Mouse (Mus musculus) heart, postnatal 4 days (tissue): ENCODE measurements around the gene Phactr2. TPM values are rescaled to one million over a fixed set of nuclear protein-coding genes. Genes with fewer than 3 reads are reported as not detected.

Experiments
- DNase-seq: peaks from one replicate; pipeline ENCODE4 v3.0.0; 2021
- total RNA-seq, 2 experiments: library from RNA; stranded (reverse); gene quantifications; 2 replicates each; pipeline ENCODE4 v1.2.3; 2021

Gene Phactr2
- total RNA-seq, 2 experiments from 2014 or later: 78.3 to 79.5 TPM

DNA sequence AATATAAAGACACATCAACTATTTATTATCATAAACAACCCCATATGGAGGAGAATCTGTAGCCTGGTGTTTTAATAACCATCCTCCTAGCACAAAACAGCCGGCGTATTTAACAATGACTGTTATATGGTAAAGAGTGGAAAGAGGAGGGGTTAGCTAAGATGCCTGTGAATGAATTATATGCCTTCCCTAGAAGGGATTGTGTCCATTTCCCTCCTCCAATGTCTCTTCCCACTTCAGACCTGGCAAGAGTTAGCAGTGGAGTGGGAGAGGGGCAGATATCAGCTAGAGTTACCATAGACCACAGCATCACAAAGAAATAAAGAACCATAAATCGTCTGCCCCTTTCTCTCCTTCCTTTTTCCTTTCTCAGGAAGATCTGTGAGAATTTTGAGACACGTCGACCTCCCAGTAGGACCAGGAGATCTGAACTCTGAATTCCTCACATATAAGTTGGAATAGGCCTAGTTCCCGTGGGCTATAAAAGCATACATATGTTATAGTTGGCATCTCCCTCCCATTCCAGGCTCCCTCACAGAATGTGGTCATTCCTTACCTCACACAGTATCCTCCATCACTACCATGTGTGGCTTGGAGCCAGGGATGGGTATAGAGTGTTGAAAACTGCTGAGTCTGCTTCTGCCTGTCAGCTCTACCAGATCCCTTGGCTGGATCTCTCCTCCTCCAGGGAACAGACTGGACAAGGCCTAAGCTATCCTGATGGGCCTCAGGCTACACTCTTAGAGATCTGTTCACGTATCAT is 25.7 kb downstream of the Phactr2 start:
- no peak for DNase-seq

DNA sequence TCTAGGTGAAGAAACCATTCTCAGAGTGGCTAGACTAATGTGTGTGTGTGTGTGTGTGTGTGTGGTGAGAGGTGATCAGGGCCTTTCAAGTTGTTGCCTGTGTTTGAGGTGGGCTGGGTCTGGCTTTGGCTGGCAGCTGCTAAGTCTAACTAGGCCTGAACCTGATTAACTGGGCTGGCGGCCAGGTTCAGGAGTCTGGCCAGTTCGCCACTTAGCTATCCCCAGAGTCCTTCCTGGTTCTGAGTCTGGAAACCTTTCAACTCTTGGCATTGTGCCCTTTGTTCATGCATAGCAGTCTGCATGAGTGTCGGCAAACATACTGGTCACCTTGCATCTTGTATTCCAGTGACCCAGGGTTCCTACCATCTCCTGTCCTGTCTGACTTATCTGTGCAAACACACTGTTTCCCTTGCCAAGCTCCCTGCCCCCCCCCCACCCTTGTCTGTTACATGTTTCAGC is 27.4 kb downstream of the Phactr2 start:
- DNase-seq: peak; percentile 93

DNA sequence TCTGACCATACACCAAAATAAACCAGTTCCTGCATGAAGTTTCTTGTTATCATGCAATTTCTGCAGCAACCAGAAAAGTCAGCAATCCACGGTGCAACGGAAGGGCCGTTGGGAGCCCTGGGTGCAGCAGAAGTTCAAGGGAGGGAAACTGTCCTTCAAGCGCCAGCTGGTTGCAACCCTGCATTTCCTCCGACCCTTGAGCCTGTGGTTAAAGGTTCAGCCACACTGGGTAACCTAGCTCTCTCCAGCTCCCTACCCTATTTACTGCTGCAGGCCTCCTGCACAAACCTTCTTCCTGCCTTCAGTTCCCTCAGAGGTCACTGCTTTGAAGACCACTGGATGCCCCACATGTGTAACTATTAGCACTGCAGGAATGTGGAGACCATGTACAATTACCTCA is 30.0 kb downstream of the Phactr2 start:
- no peak for DNase-seq

DNA sequence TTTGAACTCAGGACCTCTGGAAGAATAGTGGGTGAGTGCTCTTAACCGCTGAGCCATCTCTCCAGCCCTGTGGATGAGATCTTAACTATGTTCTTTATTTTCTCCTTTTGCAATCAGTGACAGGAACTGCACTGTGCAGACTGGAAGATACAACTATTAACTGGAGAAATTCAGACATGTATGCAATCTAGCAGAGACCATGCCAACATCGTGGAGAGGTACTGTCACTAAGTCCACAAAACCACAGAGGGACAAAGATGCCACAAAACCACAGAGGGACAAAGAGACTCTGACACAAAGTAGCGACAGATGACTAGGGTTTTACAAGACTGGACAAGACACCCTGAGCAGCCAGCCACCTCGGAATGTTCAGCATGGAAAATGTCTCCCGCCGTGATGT is 30.6 kb downstream of the Phactr2 start:
- DNase-seq: no peak

DNA sequence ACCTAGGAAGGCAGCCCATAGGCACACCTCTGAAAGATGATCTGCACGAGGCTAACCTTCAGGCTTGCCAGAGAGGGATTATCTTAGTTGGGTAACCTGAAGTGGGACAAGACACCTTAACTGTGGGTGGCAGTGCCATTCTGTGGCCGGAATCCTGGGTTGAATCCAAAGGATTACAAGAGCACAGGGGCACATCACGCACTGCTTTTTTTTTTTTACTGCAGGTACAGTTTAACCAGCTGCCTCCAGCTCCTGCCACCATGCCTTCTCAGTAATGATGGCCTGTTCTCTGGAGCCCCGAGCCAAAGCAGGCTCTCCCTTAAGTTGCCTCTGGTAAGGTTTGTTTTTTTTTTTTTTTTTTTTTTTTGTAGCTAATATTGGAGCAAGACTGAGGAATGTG is 33.9 kb downstream of the Phactr2 start:
- DNase-seq: no peak

DNA sequence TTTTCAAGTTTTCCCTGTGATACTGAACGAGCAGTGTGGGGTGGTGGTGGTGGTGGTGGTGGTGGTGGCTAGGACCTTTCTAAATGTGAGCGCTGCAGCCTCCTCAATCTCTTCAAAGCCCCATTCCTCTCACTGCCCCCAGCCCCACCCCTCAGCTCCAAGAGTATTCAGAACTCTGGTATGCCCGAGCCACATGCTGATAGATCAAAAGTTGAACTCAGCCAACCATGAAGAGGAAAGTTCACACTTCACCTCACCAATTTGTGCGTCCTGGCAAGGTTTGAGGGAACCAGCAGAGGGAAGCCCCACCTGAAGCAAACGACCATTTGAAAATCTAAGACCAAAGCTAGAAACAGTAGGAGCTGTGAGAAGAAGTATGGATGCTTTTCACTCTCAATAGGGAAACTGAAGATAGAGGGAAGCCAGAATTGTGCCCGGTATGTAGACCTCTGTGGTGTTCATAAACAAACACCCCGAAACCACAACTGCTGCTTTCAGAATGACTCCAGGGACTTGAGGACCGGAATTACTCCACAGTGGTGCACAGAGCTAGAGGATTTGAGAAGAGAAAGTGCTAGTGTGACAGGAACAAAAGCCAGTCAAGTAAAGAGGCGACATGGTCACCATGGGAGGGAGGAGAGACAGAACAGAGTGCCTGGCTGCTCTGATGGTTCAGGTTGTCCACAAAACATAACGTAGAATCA is 35.9 kb downstream of the Phactr2 start:
- DNase-seq: no peak

DNA sequence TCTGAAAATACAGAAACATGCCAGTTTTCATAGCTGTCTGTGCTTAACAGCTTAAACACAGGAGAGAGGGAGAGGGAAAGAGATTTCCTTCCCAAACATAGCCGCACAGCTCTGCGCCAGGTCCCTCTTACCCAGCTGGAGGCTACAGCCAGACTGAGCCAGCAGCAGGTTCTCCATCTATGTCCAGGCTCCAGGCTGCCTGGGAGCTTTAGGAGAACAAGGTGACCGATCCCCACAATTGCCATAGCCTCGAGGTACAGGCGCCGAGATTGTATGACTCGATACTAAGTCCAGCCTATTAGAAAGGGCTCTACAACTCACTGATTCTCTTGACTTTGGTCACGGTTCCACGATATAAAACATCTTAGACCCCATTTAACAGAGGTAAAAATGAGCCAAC is 37.2 kb downstream of the Phactr2 start:
- no peak for DNase-seq

DNA sequence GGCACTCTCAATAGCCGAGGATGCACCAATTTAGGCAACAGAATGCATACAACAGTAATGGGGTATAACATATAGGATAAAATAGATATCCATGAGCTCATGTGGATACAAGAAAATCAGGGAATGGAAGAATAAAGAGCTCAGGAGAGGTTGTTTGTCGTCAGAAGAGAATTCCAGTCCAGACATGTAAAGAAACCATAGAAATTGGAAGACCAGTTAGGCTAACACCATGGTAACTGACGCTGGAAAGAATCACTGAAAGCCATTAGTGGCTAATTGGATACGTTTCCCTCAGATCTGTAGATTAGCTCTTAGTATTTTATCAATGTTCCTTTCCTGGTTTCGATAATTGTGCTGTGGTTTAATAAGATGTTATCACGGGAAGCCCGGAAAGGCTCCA is 41.2 kb downstream of the Phactr2 start:
- DNase-seq: no peak

DNA sequence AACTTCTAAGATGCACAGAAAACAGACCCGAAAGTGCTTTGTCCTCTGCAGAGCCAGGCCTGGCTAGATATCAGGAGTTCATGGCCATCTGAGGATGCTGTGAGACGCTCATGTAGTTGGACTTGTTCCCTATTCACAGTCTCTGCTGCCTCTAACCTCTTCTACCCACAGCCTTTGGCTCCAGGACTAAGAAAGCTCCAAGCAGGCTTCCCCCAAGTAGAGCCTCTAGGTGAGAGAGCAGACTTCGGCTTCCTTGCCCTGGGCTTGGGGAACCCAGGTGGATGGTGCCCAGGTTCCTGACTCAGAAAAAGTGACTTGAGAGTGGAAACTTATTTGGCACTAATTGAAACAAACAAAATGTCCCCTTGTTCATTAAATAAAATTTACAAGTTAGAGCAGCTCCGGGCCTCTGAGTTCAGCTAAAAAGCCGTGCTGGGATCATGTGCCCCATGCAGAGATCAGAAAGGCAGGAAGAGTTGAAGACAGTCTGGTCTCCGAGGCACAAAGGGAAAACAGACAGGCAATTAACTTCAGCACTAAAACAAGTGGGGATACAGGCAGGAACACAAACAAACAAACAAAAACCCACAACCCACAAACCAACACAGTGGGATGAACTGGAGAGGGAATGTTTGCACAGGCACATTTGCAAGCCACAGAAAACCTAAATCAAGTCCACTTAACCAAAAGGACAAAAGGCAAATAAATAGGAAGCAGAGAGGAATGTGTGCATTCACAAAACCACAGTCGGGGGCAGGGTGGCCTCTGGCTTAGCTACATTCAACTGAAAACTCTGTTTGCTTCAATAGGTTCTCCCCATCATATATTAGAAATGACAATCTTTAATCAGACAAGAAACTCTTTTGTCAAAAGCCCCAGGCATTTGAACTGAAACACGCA is 42.3 kb downstream of the Phactr2 start:
- no peak for DNase-seq

DNA sequence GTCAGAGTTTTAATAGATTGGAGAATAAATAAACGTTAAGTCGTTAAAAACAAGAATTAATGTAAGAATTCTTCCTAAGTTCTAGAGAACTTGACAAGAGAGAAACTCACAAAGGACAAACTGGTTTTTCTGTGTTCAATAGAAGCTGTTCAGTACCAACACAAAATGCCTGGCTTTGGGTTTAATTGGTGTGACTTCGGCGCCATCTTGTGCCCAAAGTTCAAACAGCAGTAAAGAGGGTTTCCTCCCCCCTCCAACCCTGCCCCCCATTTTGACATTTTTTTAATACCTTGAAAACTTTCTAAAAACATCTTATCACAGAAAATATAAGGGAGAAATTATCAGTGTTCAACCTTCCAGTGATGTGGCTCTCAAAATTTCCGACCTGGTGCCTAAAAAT is 44.4 kb downstream of the Phactr2 start:
- peak; percentile 78 for DNase-seq

DNA sequence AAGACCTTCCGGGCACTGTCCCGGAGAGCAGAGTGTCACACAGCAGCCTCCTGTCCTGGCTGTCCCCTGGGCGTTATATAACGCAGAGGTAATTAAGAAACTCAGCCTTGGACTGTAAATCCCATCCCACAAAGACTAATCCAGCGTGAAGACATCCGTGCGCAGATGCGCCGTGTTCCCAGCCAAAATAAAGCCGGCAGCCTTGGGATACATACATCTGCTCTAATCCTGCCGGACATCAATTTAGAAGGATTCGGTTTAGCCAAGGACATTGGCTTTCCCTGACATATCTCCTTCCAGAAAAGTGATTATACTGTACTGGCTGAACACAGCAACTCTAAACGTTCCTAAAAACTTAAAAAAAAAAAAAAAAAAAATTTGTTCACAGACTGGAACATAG is 45.0 kb downstream of the Phactr2 start:
- no peak for DNase-seq

DNA sequence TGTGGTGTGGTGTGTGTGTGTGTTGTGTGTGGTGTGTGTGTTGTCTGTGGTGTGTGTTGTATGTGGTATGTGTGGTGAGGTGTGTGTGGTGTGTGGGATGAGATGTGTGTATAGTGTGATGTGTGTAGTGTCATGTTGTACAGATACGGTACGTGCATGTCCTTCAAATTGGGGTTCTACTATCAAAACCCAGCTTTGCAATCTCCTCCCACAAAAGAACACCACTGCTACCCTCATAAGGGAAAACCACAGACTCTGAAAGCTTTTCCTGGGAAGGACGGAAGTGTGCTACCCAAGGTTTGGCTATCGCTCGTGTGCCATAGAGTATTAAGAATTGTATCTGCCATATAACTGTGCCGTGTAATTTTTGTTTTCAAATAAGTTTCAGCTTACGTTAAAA is 45.7 kb downstream of the Phactr2 start:
- no peak for DNase-seq

DNA sequence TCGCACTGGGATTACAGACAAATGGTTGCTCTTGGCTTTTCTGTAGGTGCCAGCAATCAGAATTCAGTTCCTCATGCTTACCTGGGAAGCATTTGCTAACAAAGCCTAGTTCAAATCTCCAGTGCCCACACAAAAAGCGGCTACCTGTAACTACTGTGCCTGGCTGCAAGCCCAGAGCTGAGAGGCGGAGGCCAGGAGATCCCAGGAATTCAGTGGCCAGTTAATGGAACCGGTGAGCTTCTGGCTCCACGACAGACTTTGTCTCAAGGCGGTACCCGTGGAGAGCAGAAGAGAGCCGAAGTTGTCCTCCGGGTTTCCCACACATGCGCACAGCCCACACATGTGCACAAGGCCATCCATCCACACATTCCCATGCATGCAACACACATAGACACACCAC is 46.6 kb downstream of the Phactr2 start:
- no peak for DNase-seq

DNA sequence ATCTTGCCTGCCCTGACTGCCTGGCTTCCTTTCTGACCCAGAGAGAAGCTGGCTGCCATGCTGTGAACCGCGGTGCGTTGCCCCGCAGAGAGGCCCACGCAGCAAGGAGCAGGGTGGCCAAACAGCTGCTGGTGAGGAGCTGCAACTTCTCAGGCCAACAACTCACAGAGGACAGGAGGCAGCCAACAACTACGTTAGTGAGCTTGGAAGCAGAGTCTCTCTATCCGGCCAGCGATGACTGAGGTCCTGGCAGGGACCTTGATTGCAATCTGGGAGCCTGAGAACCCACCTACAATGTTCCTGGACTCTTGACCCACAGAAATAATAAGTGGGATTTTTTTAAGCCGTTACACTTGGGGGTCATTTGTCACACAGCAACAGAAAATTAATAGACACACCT is 49.0 kb downstream of the Phactr2 start:
- no peak for DNase-seq

DNA sequence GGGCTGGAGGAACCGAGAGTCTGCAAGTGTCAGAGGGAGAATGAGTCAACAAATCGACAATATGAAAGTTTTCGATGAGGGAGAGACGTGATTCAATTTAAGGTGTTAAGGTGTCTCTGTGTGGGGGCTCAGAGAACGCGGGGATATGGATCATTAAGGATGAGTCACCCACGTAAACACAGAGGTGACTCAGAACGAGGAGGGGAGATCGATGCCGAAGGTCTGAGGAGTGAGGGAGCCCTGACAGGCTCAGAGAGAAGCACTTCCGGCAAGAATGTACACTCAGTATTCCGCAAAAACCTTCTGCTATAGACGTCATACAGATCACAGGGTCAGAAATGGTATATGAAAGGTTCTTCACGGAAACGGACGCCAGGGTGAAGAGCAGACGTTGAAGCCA is 49.7 kb downstream of the Phactr2 start:
- no peak for DNase-seq

DNA sequence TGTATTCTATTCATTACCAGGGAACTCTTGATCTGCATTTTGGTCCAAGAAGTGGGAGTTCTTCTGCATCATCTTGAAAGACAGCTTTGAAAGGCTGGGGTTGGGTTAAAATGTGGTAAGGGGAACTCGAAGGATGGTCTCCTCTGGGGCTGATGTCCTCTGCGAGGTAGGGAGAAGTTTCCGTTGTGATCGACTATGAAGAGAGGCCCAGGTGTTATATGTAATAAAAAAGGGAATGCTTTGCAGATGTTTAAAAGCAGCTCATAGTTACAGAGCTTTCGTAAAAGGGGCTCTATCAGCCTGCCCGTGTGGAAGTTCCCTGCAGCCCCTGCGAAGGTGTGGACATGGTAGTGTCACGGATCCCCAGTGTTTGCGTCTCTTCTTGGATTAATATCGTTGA is 50.2 kb downstream of the Phactr2 start:
- DNase-seq: no peak

DNA sequence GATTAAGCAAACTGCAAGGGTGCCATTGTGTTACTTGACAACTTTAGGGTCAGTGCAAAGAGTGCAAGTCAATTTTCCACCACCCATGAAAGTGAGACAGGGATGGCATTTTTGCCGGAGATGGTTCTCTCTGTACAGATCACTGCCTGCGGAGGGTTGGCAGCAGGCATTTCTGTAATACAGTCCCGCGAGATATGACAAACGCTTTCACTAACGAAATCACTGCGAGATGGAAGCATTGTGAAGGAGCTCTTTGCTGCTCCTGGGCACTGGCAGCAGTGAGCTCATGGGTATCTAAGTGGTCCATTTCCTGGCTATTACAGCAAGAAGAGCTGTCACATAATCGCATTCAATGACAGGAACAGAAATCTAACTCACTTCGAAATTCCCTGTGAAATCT is 52.1 kb downstream of the Phactr2 start:
- no peak for DNase-seq

DNA sequence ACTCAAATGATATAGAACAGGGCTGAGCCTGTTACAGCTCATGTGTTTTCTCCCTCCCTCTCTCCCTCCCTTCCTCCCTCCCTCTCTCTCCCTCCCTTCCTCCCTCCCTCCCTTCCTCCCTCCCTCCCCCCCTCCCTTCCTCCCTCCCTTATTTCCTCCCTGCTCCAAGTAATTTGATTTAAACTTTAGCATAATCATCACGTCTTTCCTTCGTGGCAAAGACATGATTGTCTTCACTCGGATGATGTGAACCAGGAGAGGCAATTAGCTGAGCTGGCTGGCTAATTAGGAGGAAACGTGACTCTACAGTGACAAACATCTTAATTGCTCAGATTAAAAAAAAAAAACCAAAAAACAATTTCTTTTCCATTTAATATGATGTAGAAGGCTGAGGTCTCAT is 55.0 kb downstream of the Phactr2 start:
- no peak for DNase-seq

DNA sequence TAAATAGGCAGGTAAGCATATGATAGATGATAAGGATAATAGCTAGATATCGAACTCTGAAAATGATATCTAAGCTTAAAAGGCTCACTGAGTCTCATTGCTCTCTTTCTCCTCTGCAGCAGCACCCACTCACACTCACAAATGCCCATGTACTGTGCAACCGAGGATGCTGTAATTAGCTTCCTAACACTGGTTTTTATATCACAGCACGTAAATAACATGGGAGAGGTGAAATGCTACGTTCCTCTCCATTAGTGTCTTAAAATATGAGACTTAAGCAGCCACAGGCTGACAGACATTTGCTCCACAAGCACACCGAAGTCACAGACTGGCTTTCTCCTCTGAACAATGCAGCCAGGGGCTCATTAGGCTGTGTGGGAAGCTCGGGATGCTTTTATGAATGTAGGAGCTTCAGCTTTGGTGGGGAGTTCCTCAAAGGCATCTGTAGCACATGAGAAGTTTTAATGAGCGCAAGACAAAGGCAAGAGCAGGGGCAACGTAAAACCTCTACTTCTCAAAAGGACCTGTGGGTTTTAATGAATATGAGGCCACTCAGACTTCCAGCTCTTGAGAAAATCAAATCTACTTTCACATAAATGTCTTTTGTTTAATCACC is 58.6 kb downstream of the Phactr2 start:
- DNase-seq: no peak

DNA sequence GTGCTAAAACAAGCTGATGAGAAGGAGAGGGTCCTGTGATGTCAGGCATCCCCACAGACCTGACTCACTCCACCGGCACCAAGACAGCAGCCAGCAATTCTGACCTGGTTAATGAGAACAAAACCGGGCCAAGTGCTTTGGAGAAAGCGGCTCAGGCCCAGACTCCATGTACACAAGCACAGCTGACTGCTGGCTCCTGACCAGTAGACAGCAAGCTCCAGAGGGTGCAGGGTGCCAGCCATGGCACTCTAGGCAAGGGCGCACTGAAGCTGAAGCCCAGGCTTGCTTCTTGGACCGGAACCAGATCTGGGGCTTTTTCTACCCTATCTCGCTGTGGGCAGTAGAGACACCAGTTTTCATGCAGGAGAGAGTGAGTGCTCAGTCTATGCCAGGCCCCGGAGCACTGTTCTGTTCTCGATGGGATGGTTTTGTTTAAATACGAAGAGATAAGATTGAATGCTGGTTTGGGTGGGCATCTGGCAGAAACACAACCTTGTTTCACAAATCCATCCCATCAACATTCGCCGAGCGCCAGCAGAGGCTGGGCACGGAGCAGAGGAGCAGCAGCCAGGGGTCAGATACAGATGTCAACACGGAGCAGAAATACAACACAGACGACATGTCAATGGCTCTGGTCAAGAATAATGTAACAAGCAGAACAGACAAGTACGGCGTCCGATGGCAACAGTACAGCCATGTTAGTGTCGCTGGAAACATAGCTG is 61.8 kb downstream of the Phactr2 start:
- DNase-seq: peak; percentile 65

DNA sequence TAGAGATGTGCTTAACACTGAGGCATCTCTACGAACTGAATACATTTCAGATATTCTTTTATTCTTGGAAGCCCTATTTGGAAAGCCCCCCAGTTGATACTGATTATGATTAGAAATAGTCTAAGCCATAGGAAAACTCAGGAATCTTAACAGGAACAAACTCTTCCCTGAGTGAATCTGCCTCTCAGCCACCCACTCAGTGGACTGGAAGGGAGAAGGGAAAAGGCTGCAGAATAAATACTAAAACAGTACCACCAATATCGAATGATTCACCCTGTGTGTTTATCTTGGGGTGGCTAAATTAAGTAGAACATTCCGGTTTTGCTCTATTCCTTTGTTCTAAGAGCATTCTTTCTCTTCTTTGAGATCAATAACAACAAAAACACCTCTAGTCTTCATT is 63.2 kb downstream of the Phactr2 start:
- DNase-seq: no peak

DNA sequence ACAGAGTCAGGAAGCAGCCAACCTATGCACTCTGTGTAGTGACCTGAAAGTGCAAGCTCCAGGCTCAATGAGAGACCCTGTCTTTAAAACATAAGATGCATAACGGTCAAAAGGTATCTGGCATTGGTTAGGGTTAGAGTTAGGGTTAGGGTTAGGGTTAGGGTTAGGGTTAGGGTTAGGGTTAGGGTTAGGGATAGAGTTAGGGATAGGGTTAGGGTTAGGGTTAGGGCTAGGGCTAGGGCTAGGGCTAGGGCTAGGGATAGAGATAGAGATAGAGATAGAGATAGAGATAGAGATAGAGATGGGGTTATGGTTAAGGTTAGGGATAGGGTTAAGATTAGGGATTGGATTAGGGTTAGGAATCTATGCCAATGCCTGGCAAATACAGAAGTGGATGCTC is 72.2 kb downstream of the Phactr2 start:
- no peak for DNase-seq
